Mouse (Mus musculus): Measurements from ENCODE around the gene Avpr1b. TPM values are rescaled to one million over a fixed set of nuclear protein-coding genes. Genes with fewer than 3 reads are reported as not detected.

The Avpr1b gene
- polyA plus RNA-seq, 1 experiment, result not detected

- WGBS, result 57% methylated on average over 16 of the region's 16 CpGs
- H3K4me1 ChIP-seq (ENCODE audit: control insufficient read depth, insufficient read depth, low read length), result no peaks in the 10 kb centered on the region; the same call in none of the 2 replicates
- H3K27ac ChIP-seq (ENCODE audit: control insufficient read depth, insufficient read depth, low read depth, low read length, poor library complexity), result 0 out of 2 replicates have a peak overlapping the region, but pooled peaks have one; percentile 16
These were observed 14.5 kb downstream of the Avpr1b start for GRCm38 (mm10) chr1:131613361-131614133.

GRCm38 (mm10) chr1:131614641-131615040, 15.6 kb downstream of the Avpr1b start:
- no peaks in the 10 kb centered on the region; the same call in none of the 2 replicates for H3K4me1 ChIP-seq (ENCODE audit: control insufficient read depth, insufficient read depth, low read length)
- WGBS, result 77% methylated on average over 6 of the region's 6 CpGs
- H3K4me3 ChIP-seq (replicated peaks; ENCODE audit: control insufficient read depth, low read depth, low read length), result no peak overlapping the region
- no peak overlapping the region for H3K27ac ChIP-seq (ENCODE audit: control insufficient read depth, insufficient read depth, low read depth, low read length, poor library complexity)
- TF ChIP-seq POLR2A (IDR thresholded peaks at IDR 0.05; ENCODE audit: borderline replicate concordance, control insufficient read depth, low read depth, low read length) (no peak), CTCF (IDR thresholded peaks at IDR 0.05; ENCODE audit: control insufficient read depth, insufficient read depth, low read length) (no peak)

More at GRCm38 (mm10) chr1:131613361-131614133, 14.5 kb downstream of the Avpr1b start:
- TF ChIP-seq POLR2A (IDR thresholded peaks at IDR 0.05; ENCODE audit: borderline replicate concordance, control insufficient read depth, low read depth, low read length) (no peak), CTCF (IDR thresholded peaks at IDR 0.05; ENCODE audit: control insufficient read depth, insufficient read depth, low read length) (peak; percentile 90)
- H3K4me3 ChIP-seq (replicated peaks; ENCODE audit: control insufficient read depth, low read depth, low read length), result peak overlapping the region; percentile 45

- TF ChIP-seq POLR2A (IDR thresholded peaks at IDR 0.05; ENCODE audit: borderline replicate concordance, control insufficient read depth, low read depth, low read length), result no peak
- no peak for TF ChIP-seq CTCF (IDR thresholded peaks at IDR 0.05; ENCODE audit: control insufficient read depth, insufficient read depth, low read length)
- H3K4me1 ChIP-seq (ENCODE audit: control insufficient read depth, insufficient read depth, low read length), result no peaks in the 10 kb centered on the region; the same call in none of the 2 replicates
- WGBS, result 63% methylated on average over 1 of the region's 1 CpGs
These were observed 17.1 kb downstream of the Avpr1b start for GRCm38 (mm10) chr1:131616131-131616530.

GRCm38 (mm10) chr1:131616546-131617220, 17.6 kb downstream of the Avpr1b start:
- no peak overlapping the region for H3K4me3 ChIP-seq (replicated peaks; ENCODE audit: control insufficient read depth, low read depth, low read length)
- WGBS, result 69% methylated on average over 5 of the region's 5 CpGs
- no peak for TF ChIP-seq POLR2A (IDR thresholded peaks at IDR 0.05; ENCODE audit: borderline replicate concordance, control insufficient read depth, low read depth, low read length)
- no peak for TF ChIP-seq CTCF (IDR thresholded peaks at IDR 0.05; ENCODE audit: control insufficient read depth, insufficient read depth, low read length)
- no peaks in the 10 kb centered on the region; the same call in none of the 2 replicates for H3K4me1 ChIP-seq (ENCODE audit: control insufficient read depth, insufficient read depth, low read length)
- peak overlapping the region; percentile 50; the same call in 1 of the 2 replicates for H3K27ac ChIP-seq (ENCODE audit: control insufficient read depth, insufficient read depth, low read depth, low read length, poor library complexity)

More at GRCm38 (mm10) chr1:131616131-131616530, 17.1 kb downstream of the Avpr1b start:
- no peak overlapping the region for H3K4me3 ChIP-seq (replicated peaks; ENCODE audit: control insufficient read depth, low read depth, low read length)
- peak overlapping the region; percentile 50; the same call in 1 of the 2 replicates for H3K27ac ChIP-seq (ENCODE audit: control insufficient read depth, insufficient read depth, low read depth, low read length, poor library complexity)

GRCm38 (mm10) chr1:131618576-131618975, 19.5 kb downstream of the Avpr1b start:
- Histone ChIP-seq H3K27ac (ENCODE audit: control insufficient read depth, insufficient read depth, low read depth, low read length, poor library complexity) (no peak overlapping the region), H3K4me1 (ENCODE audit: control insufficient read depth, insufficient read depth, low read length) (no peaks in the 10 kb centered on the region; the same call in 1 of the 2 replicates), H3K4me3 (replicated peaks; ENCODE audit: control insufficient read depth, low read depth, low read length) (no peak overlapping the region)
- no peak for TF ChIP-seq POLR2A (IDR thresholded peaks at IDR 0.05; ENCODE audit: borderline replicate concordance, control insufficient read depth, low read depth, low read length)
- peak; percentile 39; the same call in 1 of the 2 replicates for TF ChIP-seq CTCF (IDR thresholded peaks at IDR 0.05; ENCODE audit: control insufficient read depth, insufficient read depth, low read length)
- 85% methylated on average over 1 of the region's 1 CpGs for WGBS

GRCm38 (mm10) chr1:131619348-131619747, 20.3 kb downstream of the Avpr1b start:
- no peak overlapping the region for H3K4me3 ChIP-seq (replicated peaks; ENCODE audit: control insufficient read depth, low read depth, low read length)

GRCm38 (mm10) chr1:131623644-131624043, 24.6 kb downstream of the Avpr1b start:
- TF ChIP-seq CTCF (IDR thresholded peaks at IDR 0.05; ENCODE audit: control insufficient read depth, insufficient read depth, low read length) (no peak), POLR2A (IDR thresholded peaks at IDR 0.05; ENCODE audit: borderline replicate concordance, control insufficient read depth, low read depth, low read length) (no peak)
- no peak overlapping the region for H3K4me3 ChIP-seq (replicated peaks; ENCODE audit: control insufficient read depth, low read depth, low read length)
- 90% methylated on average over 3 of the region's 3 CpGs for WGBS
- H3K27ac ChIP-seq (ENCODE audit: control insufficient read depth, insufficient read depth, low read depth, low read length, poor library complexity), result no peak overlapping the region
- no peaks in the 10 kb centered on the region; the same call in 1 of the 2 replicates for H3K4me1 ChIP-seq (ENCODE audit: control insufficient read depth, insufficient read depth, low read length)

More at GRCm38 (mm10) chr1:131619348-131619747, 20.3 kb downstream of the Avpr1b start:
- 87% methylated on average over 7 of the region's 7 CpGs for WGBS
- TF ChIP-seq CTCF (IDR thresholded peaks at IDR 0.05; ENCODE audit: control insufficient read depth, insufficient read depth, low read length) (no peak), POLR2A (IDR thresholded peaks at IDR 0.05; ENCODE audit: borderline replicate concordance, control insufficient read depth, low read depth, low read length) (no peak)
- Histone ChIP-seq H3K4me1 (ENCODE audit: control insufficient read depth, insufficient read depth, low read length) (no peaks in the 10 kb centered on the region; the same call in 1 of the 2 replicates), H3K27ac (ENCODE audit: control insufficient read depth, insufficient read depth, low read depth, low read length, poor library complexity) (no peak overlapping the region)
